Mouse (Mus musculus): ENCODE data around the gene Card19. TPM values are rescaled to one million over a fixed set of nuclear protein-coding genes. Genes with fewer than 3 reads are reported as not detected.

The Card19 gene
- polyA plus RNA-seq, 1 experiment from 2014 or later, result 23.3 TPM

- no peak overlapping the region for H3K4me3 ChIP-seq
- no peak for DNase-seq (ENCODE audit: low spot score)
- H3K27me3 ChIP-seq (ENCODE audit: low read depth, poor library complexity, severe bottlenecking), result peaks cover 67% of the 10 kb centered on the region
Measured at GRCm38 (mm10) chr13:49220912-49221311, 5.1 kb upstream of the Card19 start.

GRCm38 (mm10) chr13:49219367-49219766, 3.5 kb upstream of the Card19 start:
- WGBS, result 79% methylated on average over 4 of the region's 4 CpGs
- Histone ChIP-seq H3K4me1 (peaks cover 41% of the 10 kb centered on the region), H3K4me3 (no peak overlapping the region), H3K9me3 (replicated peaks) (0 out of 2 replicates have a peak, but pooled peaks cover 5% of the 10 kb centered on the region), H3K27ac (replicated peaks) (no peak overlapping the region), H3K27me3 (ENCODE audit: low read depth, poor library complexity, severe bottlenecking) (peaks cover 64% of the 10 kb centered on the region), H3K36me3 (no peaks in the 10 kb centered on the region)
- DNase-seq (ENCODE audit: low spot score), result no peak

More at GRCm38 (mm10) chr13:49220912-49221311, 5.1 kb upstream of the Card19 start:
- no peaks in the 10 kb centered on the region for H3K36me3 ChIP-seq
- no peak overlapping the region for H3K27ac ChIP-seq (replicated peaks)
- 23% methylated on average over 5 of the region's 5 CpGs for WGBS
- 0 out of 2 replicates have a peak, but pooled peaks cover 5% of the 10 kb centered on the region for H3K9me3 ChIP-seq (replicated peaks)
- H3K4me1 ChIP-seq, result peaks cover 30% of the 10 kb centered on the region

GRCm38 (mm10) chr13:49218651-49219050, 2.8 kb upstream of the Card19 start:
- Histone ChIP-seq H3K9me3 (replicated peaks) (0 out of 2 replicates have a peak, but pooled peaks cover 5% of the 10 kb centered on the region), H3K27me3 (ENCODE audit: low read depth, poor library complexity, severe bottlenecking) (peaks cover 64% of the 10 kb centered on the region), H3K36me3 (no peaks in the 10 kb centered on the region), H3K4me3 (no peak overlapping the region), H3K4me1 (peaks cover 44% of the 10 kb centered on the region), H3K27ac (replicated peaks) (no peak overlapping the region)
- no peak for DNase-seq (ENCODE audit: low spot score)
- WGBS, result 31% methylated on average over 3 of the region's 3 CpGs

DNA sequence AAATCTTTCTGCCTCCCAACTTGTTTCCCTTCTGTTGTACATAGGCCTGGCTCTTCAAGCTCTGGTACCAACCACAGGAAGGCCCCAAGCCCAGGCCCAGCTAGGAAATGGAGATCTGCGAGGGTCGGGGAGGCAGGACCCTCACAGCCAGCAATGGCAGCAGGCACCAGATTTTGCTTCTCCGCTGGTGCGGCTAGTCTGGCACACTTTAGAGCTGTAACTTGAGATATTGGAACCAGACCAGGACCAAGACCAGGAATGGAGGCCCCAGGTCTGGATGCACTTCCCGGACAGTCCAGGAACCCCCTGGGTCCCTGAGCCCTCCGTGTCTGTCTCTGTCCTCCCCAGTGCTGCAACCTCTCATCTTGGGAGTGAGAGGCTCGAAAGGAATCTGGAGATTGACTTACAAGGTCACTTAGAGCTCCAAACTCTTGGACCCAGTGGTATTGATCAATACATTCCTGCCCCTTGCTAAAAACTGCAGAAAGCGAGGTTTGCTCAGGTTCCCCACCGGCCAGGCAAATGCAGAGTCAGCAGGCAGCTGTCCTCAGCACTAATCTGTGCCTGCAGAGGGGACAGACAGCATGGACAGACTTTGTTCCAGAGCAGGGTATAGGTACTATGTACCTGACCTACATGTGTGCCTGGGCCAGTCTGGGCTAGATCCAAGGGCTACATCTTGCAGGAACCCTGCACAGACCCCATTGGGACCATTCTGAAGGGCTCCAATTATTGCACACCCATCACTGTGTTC, 1.1 kb upstream of the Card19 start:
- Histone ChIP-seq H3K4me3 (peak overlapping the region; percentile 88; the same call in 1 of the 2 replicates), H3K9me3 (replicated peaks) (0 out of 2 replicates have a peak, but pooled peaks cover 5% of the 10 kb centered on the region), H3K27ac (replicated peaks) (no peak overlapping the region), H3K4me1 (peaks cover 59% of the 10 kb centered on the region), H3K36me3 (no peaks in the 10 kb centered on the region), H3K27me3 (ENCODE audit: low read depth, poor library complexity, severe bottlenecking) (peaks cover 60% of the 10 kb centered on the region)
- DNase-seq (ENCODE audit: low spot score), result no peak
- WGBS, result 48% methylated on average over 9 of the region's 9 CpGs

DNA sequence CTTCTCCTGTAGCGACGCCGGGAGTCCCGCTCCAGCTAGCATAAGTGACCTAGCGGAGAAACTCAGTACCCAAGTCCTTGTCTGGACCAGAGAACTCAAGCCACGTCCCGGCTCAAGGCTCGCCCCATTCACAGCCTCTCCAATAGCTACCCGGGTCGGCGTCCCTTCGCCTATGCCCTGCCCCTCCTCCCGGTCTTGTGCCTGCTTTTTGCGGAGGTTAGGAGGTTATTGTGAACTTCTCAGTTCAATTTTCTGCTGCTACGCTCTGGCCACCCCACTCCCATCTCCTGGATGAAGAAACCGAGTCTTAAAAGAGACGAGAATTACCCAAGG, 349 bp upstream of the Card19 start:
- H3K4me1 ChIP-seq, result peaks cover 67% of the 10 kb centered on the region
- peak overlapping the region; percentile 84 for H3K27ac ChIP-seq (replicated peaks)
- peak overlapping the region; percentile 88 for H3K4me3 ChIP-seq
- H3K9me3 ChIP-seq (replicated peaks), result 0 out of 2 replicates have a peak, but pooled peaks cover 3% of the 10 kb centered on the region
- H3K36me3 ChIP-seq, result no peaks in the 10 kb centered on the region
- no peak for DNase-seq (ENCODE audit: low spot score)
- 3% methylated on average over 17 of the region's 17 CpGs for WGBS
- peaks cover 60% of the 10 kb centered on the region for H3K27me3 ChIP-seq (ENCODE audit: low read depth, poor library complexity, severe bottlenecking)

- no peak for DNase-seq (ENCODE audit: low spot score)
- peak overlapping the region; percentile 88 for H3K4me3 ChIP-seq
- peaks cover 57% of the 10 kb centered on the region for H3K27me3 ChIP-seq (ENCODE audit: low read depth, poor library complexity, severe bottlenecking)
- peaks cover 72% of the 10 kb centered on the region for H3K4me1 ChIP-seq
- WGBS, result 9% methylated on average over 5 of the region's 5 CpGs
- peak overlapping the region; percentile 84 for H3K27ac ChIP-seq (replicated peaks)
- no peaks in the 10 kb centered on the region for H3K9me3 ChIP-seq (replicated peaks)
- no peaks in the 10 kb centered on the region for H3K36me3 ChIP-seq
Measured at GRCm38 (mm10) chr13:49215128-49215503, 721 bp downstream of the Card19 start.

DNA sequence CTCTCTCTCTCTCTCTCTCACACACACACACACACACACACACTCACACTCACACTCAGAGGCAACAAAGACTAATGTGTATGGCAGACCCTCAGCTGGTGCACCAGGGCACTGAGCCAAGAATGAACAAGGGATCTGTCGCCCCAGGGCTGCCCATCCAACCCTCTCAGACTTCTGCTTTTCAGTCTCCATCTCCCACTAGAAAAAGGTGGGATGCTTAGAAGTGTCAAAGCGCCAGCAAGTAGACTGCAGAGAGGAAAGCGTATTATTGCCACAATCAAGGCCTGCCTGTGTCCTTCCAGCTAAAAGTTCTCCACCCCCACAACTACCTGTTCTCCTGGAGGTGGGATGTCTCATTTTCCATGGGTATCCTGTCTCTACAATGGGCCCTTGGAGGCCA, 1.4 kb downstream of the Card19 start:
- no peak for DNase-seq (ENCODE audit: low spot score)
- H3K27ac ChIP-seq (replicated peaks), result no peak overlapping the region
- H3K9me3 ChIP-seq (replicated peaks), result no peaks in the 10 kb centered on the region
- 89% methylated on average over 3 of the region's 3 CpGs for WGBS
- no peak overlapping the region for H3K4me3 ChIP-seq
- H3K4me1 ChIP-seq, result peaks cover 74% of the 10 kb centered on the region
- no peaks in the 10 kb centered on the region for H3K36me3 ChIP-seq
- peaks cover 50% of the 10 kb centered on the region for H3K27me3 ChIP-seq (ENCODE audit: low read depth, poor library complexity, severe bottlenecking)

DNA sequence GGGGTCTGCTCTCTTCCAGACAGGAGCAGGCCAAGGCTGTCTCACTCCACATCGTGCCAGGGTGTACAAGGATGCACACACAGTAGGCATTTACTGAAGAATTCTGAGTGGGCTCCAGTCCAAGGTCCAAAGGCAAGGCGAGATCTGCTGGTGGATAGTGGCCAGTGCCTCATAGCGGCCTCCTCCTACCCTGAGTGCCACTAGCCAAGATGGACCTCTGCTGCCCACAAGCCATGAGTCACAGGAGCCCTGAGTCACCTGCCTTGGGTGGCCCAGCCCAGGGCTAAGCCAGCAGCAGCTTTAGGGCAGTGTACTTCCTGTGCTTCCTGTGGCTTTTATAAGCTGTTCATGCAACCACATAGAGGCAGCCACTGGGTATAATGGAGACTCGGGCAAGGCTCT, 2.3 kb downstream of the Card19 start:
- DNase-seq (ENCODE audit: low spot score), result no peak
- peaks cover 73% of the 10 kb centered on the region for H3K4me1 ChIP-seq

GRCm38 (mm10) chr13:49212711-49213500, 2.9 kb downstream of the Card19 start:
- Histone ChIP-seq H3K9me3 (replicated peaks) (no peaks in the 10 kb centered on the region), H3K4me3 (no peak overlapping the region), H3K27ac (replicated peaks) (0 out of 2 replicates have a peak overlapping the region, but pooled peaks have one; percentile 50), H3K36me3 (no peaks in the 10 kb centered on the region), H3K27me3 (ENCODE audit: low read depth, poor library complexity, severe bottlenecking) (peaks cover 41% of the 10 kb centered on the region), H3K4me1 (peaks cover 69% of the 10 kb centered on the region)
- no peak for DNase-seq (ENCODE audit: low spot score)
- 81% methylated on average over 4 of the region's 4 CpGs for WGBS

More for the DNA sequence above, 2.3 kb downstream of the Card19 start:
- peak overlapping the region; percentile 50; the same call in 1 of the 2 replicates for H3K27ac ChIP-seq (replicated peaks)
- no peaks in the 10 kb centered on the region for H3K9me3 ChIP-seq (replicated peaks)
- 62% methylated on average over 4 of the region's 4 CpGs for WGBS
- no peaks in the 10 kb centered on the region for H3K36me3 ChIP-seq
- peaks cover 47% of the 10 kb centered on the region for H3K27me3 ChIP-seq (ENCODE audit: low read depth, poor library complexity, severe bottlenecking)
- H3K4me3 ChIP-seq, result no peak overlapping the region

DNA sequence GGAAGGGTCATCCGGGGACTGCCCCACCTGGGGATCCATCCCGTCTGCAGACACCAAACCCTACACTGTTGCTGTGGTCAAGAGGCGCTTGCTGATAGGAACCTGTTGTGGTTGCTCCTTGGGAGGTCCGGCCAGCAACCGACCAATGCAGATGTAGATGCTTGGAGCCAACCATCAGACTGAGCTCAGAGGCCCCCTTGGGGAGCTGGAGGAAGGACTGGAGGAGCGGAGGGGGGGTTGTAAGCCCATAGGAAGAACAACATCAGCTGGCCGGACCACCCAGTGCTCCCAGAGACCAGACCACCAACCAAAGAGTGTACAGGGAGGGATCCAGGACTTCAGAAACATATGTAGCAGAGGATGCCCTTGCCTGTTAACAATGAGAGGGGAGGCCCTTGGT, 6.5 kb downstream of the Card19 start:
- Histone ChIP-seq H3K9me3 (replicated peaks) (no peaks in the 10 kb centered on the region), H3K36me3 (no peaks in the 10 kb centered on the region), H3K27me3 (ENCODE audit: low read depth, poor library complexity, severe bottlenecking) (peaks cover 11% of the 10 kb centered on the region), H3K27ac (replicated peaks) (no peak overlapping the region), H3K4me1 (peaks cover 43% of the 10 kb centered on the region), H3K4me3 (no peak overlapping the region)
- WGBS, result 63% methylated on average over 7 of the region's 7 CpGs
- DNase-seq (ENCODE audit: low spot score), result no peak

- no peak overlapping the region for H3K4me3 ChIP-seq
- 93% methylated on average over 2 of the region's 2 CpGs for WGBS
- H3K4me1 ChIP-seq, result peaks cover 21% of the 10 kb centered on the region
- no peak overlapping the region for H3K27ac ChIP-seq (replicated peaks)
- H3K9me3 ChIP-seq (replicated peaks), result no peaks in the 10 kb centered on the region
- H3K27me3 ChIP-seq (ENCODE audit: low read depth, poor library complexity, severe bottlenecking), result no peaks in the 10 kb centered on the region
- no peaks in the 10 kb centered on the region for H3K36me3 ChIP-seq
- DNase-seq (ENCODE audit: low spot score), result no peak
Measured at GRCm38 (mm10) chr13:49206341-49206740, 9.5 kb downstream of the Card19 start.

DNA sequence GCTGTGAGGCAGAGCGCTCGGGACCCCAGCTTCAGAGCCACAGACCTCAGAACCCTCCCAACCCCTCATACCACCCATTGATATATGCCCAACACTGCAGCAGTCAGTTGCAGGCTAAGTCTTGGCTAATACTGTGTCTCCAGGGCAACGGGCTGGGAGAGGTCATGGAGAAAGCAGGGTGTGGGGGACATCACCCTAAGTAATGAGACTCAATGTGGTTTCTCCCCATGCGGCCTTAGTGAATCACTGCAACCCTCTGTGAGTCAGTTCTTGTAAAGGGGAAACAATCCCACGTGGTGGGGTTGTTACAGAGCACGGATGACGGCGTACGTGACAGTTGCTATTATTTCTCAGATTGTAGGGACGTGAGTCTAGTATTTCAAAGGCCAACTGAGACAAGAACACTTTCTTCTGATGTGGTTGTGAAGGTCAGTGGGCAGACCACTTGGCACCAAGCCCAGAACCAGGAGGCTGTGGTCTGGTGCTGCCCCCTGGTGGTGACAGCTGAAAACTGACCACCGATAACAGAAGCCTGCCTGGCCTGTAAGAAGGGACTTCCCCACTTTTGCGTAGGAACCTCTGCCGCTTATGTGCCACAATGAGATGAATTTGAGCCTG, 10.3 kb downstream of the Card19 start:
- no peaks in the 10 kb centered on the region for H3K27me3 ChIP-seq (ENCODE audit: low read depth, poor library complexity, severe bottlenecking)
- H3K36me3 ChIP-seq, result no peaks in the 10 kb centered on the region
- H3K27ac ChIP-seq (replicated peaks), result no peak overlapping the region
- WGBS, result 58% methylated on average over 13 of the region's 13 CpGs
- H3K9me3 ChIP-seq (replicated peaks), result no peaks in the 10 kb centered on the region
- no peak overlapping the region for H3K4me3 ChIP-seq
- peak; percentile 73 for DNase-seq (ENCODE audit: low spot score)
- peaks cover 17% of the 10 kb centered on the region for H3K4me1 ChIP-seq
